Mouse (Mus musculus) ES-E14 (cell line): Measurements from ENCODE around the gene Foxn3. TPM values are rescaled to one million over a fixed set of nuclear protein-coding genes. Genes with fewer than 3 reads are reported as not detected.

Source experiments
- DNase-seq: peaks from one replicate; pipeline ENCODE4 v3.0.0-alpha.2; 2013; ENCODE audit warnings: low read depth, low spot score
- H3K27ac ChIP-seq: 2 replicates; pipeline ENCODE4 v1.5.1; 2012; ENCODE audit warnings: low read depth, mild to moderate bottlenecking, low read length, moderate library complexity, mixed read lengths; ENCODE audit not compliant: poor library complexity, insufficient read depth, severe bottlenecking
- H3K36me3 ChIP-seq: 2 replicates; pipeline ENCODE4 v1.6.1; 2012; ENCODE audit warnings: mild to moderate bottlenecking, low read length, moderate library complexity, mixed read lengths; ENCODE audit not compliant: control insufficient read depth, poor library complexity, insufficient read depth, severe bottlenecking
- H3K4me1 ChIP-seq, 2 experiments: fragments of 150-350 bp in 1 of 2; sonication (generic) in 1 of 2; 2 replicates each; pipeline ENCODE4 v1.6.1; 2012; ENCODE audit warnings: low read length in 2 of 2, mild to moderate bottlenecking in 1 of 2, mixed read lengths in 1 of 2; ENCODE audit not compliant: control insufficient read depth in 2 of 2, insufficient read depth in 2 of 2, poor library complexity in 1 of 2
- H3K4me3 ChIP-seq, 2 experiments: fragments of 150-350 bp in 1 of 2; sonication (generic) in 1 of 2; 2 replicates each; pipeline ENCODE4 v1.5.1; 2012; ENCODE audit warnings: low read length in 2 of 2, low read depth in 1 of 2, mild to moderate bottlenecking in 1 of 2, mixed read lengths in 1 of 2; ENCODE audit not compliant: insufficient read depth in 1 of 2, poor library complexity in 1 of 2, severe bottlenecking in 1 of 2
- H3K9ac ChIP-seq: 2 replicates; pipeline ENCODE4 v1.6.1; 2012; ENCODE audit warnings: low read depth, mild to moderate bottlenecking, low read length, mixed read lengths; ENCODE audit not compliant: poor library complexity, insufficient read depth, severe bottlenecking
- H3K9me3 ChIP-seq: fragments of 150-350 bp; sonication (generic); 2 replicates; pipeline ENCODE4 v1.6.1; 2012; ENCODE audit warnings: low read depth, mild to moderate bottlenecking, low read length; ENCODE audit not compliant: control insufficient read depth, insufficient read depth
- CHD2 ChIP-seq: IDR thresholded peaks from 2 replicates; pipeline ENCODE4 v1.6.1; 2014; ENCODE audit warnings: mild to moderate bottlenecking, low read depth, low read length, inconsistent platforms
- HCFC1 ChIP-seq: IDR thresholded peaks from 2 replicates; pipeline ENCODE4 v1.6.1; 2012; ENCODE audit warnings: low read length, inconsistent platforms, borderline replicate concordance; ENCODE audit not compliant: insufficient read depth
- MAFK ChIP-seq: IDR thresholded peaks from 2 replicates; pipeline ENCODE4 v1.6.1; 2014; ENCODE audit warnings: mild to moderate bottlenecking, low read depth, low read length, inconsistent platforms; ENCODE audit not compliant: insufficient read depth
- ZC3H11A ChIP-seq: IDR thresholded peaks from 2 replicates; pipeline ENCODE4 v1.6.1; 2012; ENCODE audit warnings: low read depth, mild to moderate bottlenecking, inconsistent platforms, low read length, borderline replicate concordance
- ZNF384 ChIP-seq: IDR thresholded peaks from 2 replicates; pipeline ENCODE4 v1.6.1; 2012; ENCODE audit warnings: low read depth, low read length, inconsistent platforms
- in situ Hi-C, 2 experiments: fragments of 600-800 bp; cut with MboI; formaldehyde crosslinking; loops; one replicate each; pipeline ENCODE4 v1.15.1; 2025; ENCODE audit warnings: low sequenced_read_pairs in 2 of 2, inconsistent platforms in 1 of 2; ENCODE audit not compliant: unreplicated experiment in 2 of 2
- total RNA-seq: library from RNA; depleted of rRNA; stranded (reverse); fragments of 300-350 nt; gene quantifications from 2 replicates; pipeline ENCODE4 v1.2.3, GENCODE M21; 2012

Gene Foxn3
- total RNA-seq, 1 experiment: 34.6 TPM

DNA sequence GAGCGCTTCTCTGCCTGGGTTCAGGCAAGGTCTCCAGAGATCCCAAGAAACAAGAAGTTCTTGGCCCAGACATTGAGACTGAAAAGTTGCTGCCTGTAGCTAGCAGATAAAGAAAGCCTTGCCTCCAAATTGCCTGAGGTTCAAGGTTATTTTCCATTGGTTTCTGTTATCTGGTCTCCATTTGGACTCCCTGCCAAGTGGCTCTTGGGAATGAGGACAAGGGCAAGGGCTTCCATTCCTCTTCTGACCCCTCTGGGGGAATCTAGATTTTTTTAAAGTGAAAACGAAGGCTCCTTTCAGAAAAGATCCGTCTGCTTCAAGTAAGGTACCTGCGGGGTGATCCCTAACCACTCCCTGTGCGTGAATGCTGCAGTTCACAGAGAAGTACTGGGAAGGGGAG is 130.0 kb downstream of the Foxn3 start:
- no peaks in the 10 kb centered on the region for H3K9me3 ChIP-seq
- TF ChIP-seq ZNF384 (no peak), ZC3H11A (no peak), MAFK (no peak), HCFC1 (no peak), CHD2 (no peak)
- no peaks in the 10 kb centered on the region for H3K36me3 ChIP-seq
- DNase-seq: no peak
- in situ Hi-C loops: no loop called here
- no peak overlapping the region for H3K27ac ChIP-seq
- H3K4me1 ChIP-seq: peaks cover 0 to 5% of the 10 kb centered on the region in 2 experiments; a peak in 1 of 4 replicates
- H3K9ac ChIP-seq: no peak overlapping the region
- H3K4me3 ChIP-seq: no peak overlapping the region

DNA sequence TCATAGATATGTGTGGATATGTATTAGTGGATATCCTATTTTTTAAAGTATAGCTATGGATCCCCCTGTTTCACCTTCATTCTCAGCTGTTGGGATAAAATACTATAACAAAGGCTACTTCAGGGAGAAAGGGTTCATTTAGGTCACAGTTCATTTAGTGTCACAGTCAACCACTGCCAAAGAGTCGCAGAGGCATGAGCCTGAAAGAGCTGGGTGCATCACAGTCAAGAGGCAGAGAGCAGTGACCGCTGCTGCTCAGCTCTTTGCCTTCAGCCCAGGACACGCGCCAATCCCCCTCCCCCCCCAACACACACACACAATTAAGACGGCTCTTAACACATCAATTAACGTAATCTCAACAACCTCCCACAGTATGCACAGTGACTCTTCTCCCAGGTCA is 131.8 kb downstream of the Foxn3 start:
- H3K4me3 ChIP-seq: no peak overlapping the region
- TF ChIP-seq ZC3H11A: no peak
- TF ChIP-seq MAFK: no peak
- no peak for TF ChIP-seq CHD2
- no peak for TF ChIP-seq ZNF384
- TF ChIP-seq HCFC1: no peak
- H3K4me1 ChIP-seq: peaks cover 0 to 5% of the 10 kb centered on the region in 2 experiments; a peak in 1 of 4 replicates
- no peak overlapping the region for H3K27ac ChIP-seq
- in situ Hi-C loops: no loop called here
- no peak for DNase-seq
- H3K36me3 ChIP-seq: no peaks in the 10 kb centered on the region
- no peak overlapping the region for H3K9ac ChIP-seq
- no peaks in the 10 kb centered on the region for H3K9me3 ChIP-seq

DNA sequence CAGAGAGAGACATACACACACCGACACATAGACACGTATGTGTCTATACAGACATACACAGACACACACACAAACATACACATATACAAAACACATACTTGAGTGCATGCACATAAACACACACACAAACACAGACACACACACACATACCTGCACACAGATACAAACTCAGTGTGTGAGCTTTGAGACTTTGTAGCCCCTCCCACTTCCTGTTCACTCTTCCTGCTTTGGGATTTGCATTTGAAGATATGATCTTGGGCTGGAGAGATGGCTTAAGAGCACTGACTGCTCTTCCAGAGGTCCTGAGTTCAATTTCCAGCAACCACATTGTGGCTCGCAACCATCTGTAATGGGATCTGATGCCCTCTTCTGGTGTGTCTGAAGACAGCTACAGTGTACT is 132.4 kb downstream of the Foxn3 start:
- H3K27ac ChIP-seq: no peak overlapping the region
- TF ChIP-seq CHD2 (no peak), ZNF384 (no peak), ZC3H11A (no peak), MAFK (no peak), HCFC1 (no peak)
- no peaks in the 10 kb centered on the region for H3K9me3 ChIP-seq
- DNase-seq: no peak
- no peak overlapping the region for H3K9ac ChIP-seq
- no peak overlapping the region for H3K4me3 ChIP-seq
- peaks cover 0 to 5% of the 10 kb centered on the region in 2 experiments; a peak in 1 of 4 replicates for H3K4me1 ChIP-seq
- in situ Hi-C loops: no loop called here
- no peaks in the 10 kb centered on the region for H3K36me3 ChIP-seq

DNA sequence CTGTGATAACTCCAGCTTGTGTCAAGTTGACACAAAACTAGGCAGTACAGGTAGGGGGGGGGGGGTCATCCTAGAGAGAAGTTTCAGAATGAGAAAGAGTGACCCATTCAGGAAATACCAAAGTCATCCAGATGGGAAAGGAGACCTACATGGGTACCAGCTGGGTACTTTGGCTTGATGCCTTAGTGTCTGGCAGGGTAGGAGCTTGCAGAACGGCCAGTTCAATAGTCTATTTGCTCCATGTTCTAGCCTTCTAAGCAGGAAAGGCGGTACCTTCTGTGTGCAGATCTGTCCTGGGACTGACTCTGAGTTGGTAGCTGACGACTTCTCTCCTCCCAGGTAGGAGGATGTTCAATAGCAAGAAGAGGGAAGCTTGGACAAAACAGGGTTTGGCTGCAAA is 134.3 kb downstream of the Foxn3 start:
- TF ChIP-seq ZC3H11A (no peak), MAFK (no peak), HCFC1 (no peak), ZNF384 (no peak), CHD2 (no peak)
- peaks cover 0 to 5% of the 10 kb centered on the region in 2 experiments; a peak in 1 of 4 replicates for H3K4me1 ChIP-seq
- no peak overlapping the region for H3K4me3 ChIP-seq
- no peak for DNase-seq
- in situ Hi-C loops: no loop called here
- no peaks in the 10 kb centered on the region for H3K9me3 ChIP-seq
- no peaks in the 10 kb centered on the region for H3K36me3 ChIP-seq
- no peak overlapping the region for H3K9ac ChIP-seq
- no peak overlapping the region for H3K27ac ChIP-seq
